ENCODE assay signal across 1 mouse cellular context in the genomic region with DNA sequence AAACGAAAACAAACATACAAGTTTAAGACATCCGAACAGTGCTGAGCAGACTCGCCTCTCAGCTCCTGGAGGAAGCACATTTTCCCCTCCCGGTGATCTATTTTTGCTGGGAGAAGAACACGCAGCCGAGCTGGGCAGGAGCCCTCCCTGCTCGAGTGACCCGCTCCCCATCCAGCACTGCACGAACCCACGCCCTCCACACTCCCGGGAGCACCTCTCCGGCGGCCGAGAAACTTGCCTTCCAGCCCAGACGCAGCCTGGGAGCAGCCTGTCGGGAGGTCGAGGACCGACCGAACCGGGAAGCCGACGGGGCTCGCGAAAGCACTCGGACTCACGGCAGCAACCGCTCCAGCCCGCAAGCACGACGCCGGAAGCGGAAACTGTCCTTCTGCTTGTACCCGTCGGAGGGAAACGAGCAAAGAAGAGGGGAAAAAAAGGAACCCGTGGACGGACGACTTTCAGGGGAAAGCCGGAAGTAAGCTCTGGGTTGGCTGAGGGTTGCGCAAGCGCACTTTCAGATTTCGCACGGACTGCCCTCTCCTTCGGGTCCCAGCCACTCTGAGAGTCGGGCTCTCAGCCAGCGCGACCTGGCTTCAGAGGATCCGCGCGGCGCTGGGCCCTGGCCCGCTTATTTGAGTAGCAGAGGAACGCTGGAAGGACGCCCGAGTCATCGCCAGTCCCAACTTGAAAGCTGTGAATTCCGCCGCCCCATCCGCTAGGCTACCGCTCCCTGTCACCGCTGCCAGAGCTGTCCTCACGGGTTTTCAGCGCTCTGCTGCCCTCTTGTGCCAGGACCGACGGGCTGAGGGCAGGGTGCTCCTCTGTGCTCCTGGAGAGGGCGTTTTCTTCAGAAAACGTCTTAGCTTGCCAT.
TF ChIP-seq lines count a peak whose summit lies in the region.

A gene (minus strand): TSS at position 425 of the 871 bp plus-strand sequence.

TF ChIP-seq in CH12.LX, 34 proteins besides CTCF, POLR2A, EP300 and RAD21 (continued from another document):
- TF ChIP-seq NRF1 (IDR thresholded peaks at IDR 0.05; ENCODE audit: low read depth, low read length) (peak; percentile 91), MAFK (IDR thresholded peaks at IDR 0.05; ENCODE audit: insufficient replicate concordance, low read length) (no peak), MYC (IDR thresholded peaks at IDR 0.05; ENCODE audit: low read depth, low read length) (no peak; the same call in 1 of the 2 replicates), ZNF384 (IDR thresholded peaks at IDR 0.05; ENCODE audit: low read depth, low read length) (peak; percentile 21; the same call in 1 of the 2 replicates), MAZ (IDR thresholded peaks at IDR 0.05; ENCODE audit: low read depth, low read length) (no peak; the same call in none of the 2 replicates), GABPA (IDR thresholded peaks at IDR 0.05; ENCODE audit: insufficient replicate concordance, low read depth, low read length) (no peak; the same call in 1 of the 2 replicates), CHD2 (IDR thresholded peaks at IDR 0.05; ENCODE audit: low read length) (no peak), SMC3 (IDR thresholded peaks at IDR 0.05; ENCODE audit: low read depth, low read length) (peak; percentile 48), JUN (IDR thresholded peaks at IDR 0.05; ENCODE audit: insufficient read depth, low read depth, low read length) (no peak), HCFC1 (IDR thresholded peaks at IDR 0.05; ENCODE audit: low read depth, low read length) (peak; percentile 94), ELF1 (IDR thresholded peaks at IDR 0.05; ENCODE audit: low read depth, low read length) (peak; percentile 97), USF2 (conservative IDR thresholded peaks at IDR 0.05; ENCODE audit: low read depth, low read length) (no peak), ZC3H11A (IDR thresholded peaks at IDR 0.05; ENCODE audit: low read depth, low read length) (no peak), ZKSCAN1 (IDR thresholded peaks at IDR 0.05; ENCODE audit: borderline replicate concordance, low read depth, low read length) (no peak), TCF12 (IDR thresholded peaks at IDR 0.05; ENCODE audit: low read depth, low read length) (peak; percentile 80), ZMIZ1 (IDR thresholded peaks at IDR 0.05; ENCODE audit: low read depth, low read length) (peak; percentile 82), MEF2A (IDR thresholded peaks at IDR 0.05; ENCODE audit: borderline replicate concordance, low read depth, low read length) (peak; percentile 80), NELFE (IDR thresholded peaks at IDR 0.05; ENCODE audit: low read depth, low read length) (peak; percentile 91), IRF4 (IDR thresholded peaks at IDR 0.05; ENCODE audit: low read depth, low read length) (peak; percentile 34; the same call in 1 of the 2 replicates), PAX5 (IDR thresholded peaks at IDR 0.05; ENCODE audit: low read length) (no peak), RCOR1 (conservative IDR thresholded peaks at IDR 0.05; ENCODE audit: low read depth, low read length) (no peak), E2F4 (IDR thresholded peaks at IDR 0.05; ENCODE audit: insufficient replicate concordance, low read depth, low read length) (no peak), CHD1 (IDR thresholded peaks at IDR 0.05; ENCODE audit: low read depth, low read length) (no peak)
